Mouse (Mus musculus) naive thymus-derived CD4-positive, alpha-beta T cell, adult 2 months (primary cell): ENCODE results near the gene Src.
"Not testable (repeated sequence)": the region's sequence is repeated elsewhere in the genome, so short reads cannot be mapped to it uniquely, and the experiment has no call there.

Source experiments
- DNase-seq: peaks from one replicate; pipeline ENCODE4 v3.0.0-alpha.2; 2011; ENCODE audit warnings: low read depth

Src gene

GRCm38 (mm10) chr2:157479858-157480568 is 61.8 kb downstream of the Src start:
- no peak for DNase-seq

- DNase-seq, result no peak
Measured at GRCm38 (mm10) chr2:157482729-157483128, 64.5 kb downstream of the Src start.

GRCm38 (mm10) chr2:157486559-157486958 is 68.3 kb downstream of the Src start:
- not testable (repeated sequence) for DNase-seq

- DNase-seq, result no peak
Measured at GRCm38 (mm10) chr2:157486981-157487656, 68.9 kb downstream of the Src start.

GRCm38 (mm10) chr2:157487733-157488175 is 69.5 kb downstream of the Src start:
- no peak for DNase-seq

GRCm38 (mm10) chr2:157493240-157493639 is 75.0 kb downstream of the Src start:
- DNase-seq, result no peak

GRCm38 (mm10) chr2:157498529-157498928 is 80.3 kb downstream of the Src start:
- DNase-seq, result no peak

- no peak for DNase-seq
Measured at GRCm38 (mm10) chr2:157500364-157500763, 82.1 kb downstream of the Src start.

GRCm38 (mm10) chr2:157501324-157501723 is 83.1 kb downstream of the Src start:
- DNase-seq, result no peak

- DNase-seq, result no peak
Measured at GRCm38 (mm10) chr2:157506779-157507178, 88.5 kb downstream of the Src start.

- DNase-seq, result no peak
Measured at GRCm38 (mm10) chr2:157509182-157509581, 90.9 kb downstream of the Src start.

- no peak for DNase-seq
Measured at GRCm38 (mm10) chr2:157510031-157510430, 91.8 kb downstream of the Src start.

GRCm38 (mm10) chr2:157512859-157513258 is 94.6 kb downstream of the Src start:
- no peak for DNase-seq

- no peak for DNase-seq
Measured at GRCm38 (mm10) chr2:157513737-157514208, 95.5 kb downstream of the Src start.

- DNase-seq, result no peak
Measured at GRCm38 (mm10) chr2:157514353-157514752, 96.1 kb downstream of the Src start.

- no peak for DNase-seq
Measured at GRCm38 (mm10) chr2:157517526-157517925, 99.3 kb downstream of the Src start.

GRCm38 (mm10) chr2:157518451-157518850 is 100.2 kb downstream of the Src start:
- no peak for DNase-seq

- DNase-seq, result no peak
Measured at GRCm38 (mm10) chr2:157519452-157519851, 101.2 kb downstream of the Src start.

GRCm38 (mm10) chr2:157520496-157520895 is 102.3 kb downstream of the Src start:
- DNase-seq, result no peak
